Mouse (Mus musculus) cortical plate, adult 2 months (tissue): ENCODE results near the gene Ttc28.

Experiments
- CTCF ChIP-seq: fragments of 200-500 bp; IDR thresholded peaks from 2 replicates; pipeline ENCODE4 v1.5.1; 2011; ENCODE audit warnings: mild to moderate bottlenecking, control low read depth, low read length; ENCODE audit not compliant: insufficient read depth; ENCODE audit errors: extremely low read depth
- POLR2A ChIP-seq: fragments of 200-500 bp; IDR thresholded peaks from 2 replicates; pipeline ENCODE4 v1.6.1; 2011; ENCODE audit warnings: mild to moderate bottlenecking, low read length, control low read depth; ENCODE audit not compliant: insufficient read depth; ENCODE audit errors: extremely low read depth

GRCm38 (mm10) chr5:111133150-111133549, 253.5 kb downstream of the Ttc28 start:
- TF ChIP-seq CTCF: no peak
- no peak for TF ChIP-seq POLR2A
